Mouse (Mus musculus) right cerebral cortex, postnatal 36 days (tissue): ENCODE results near the gene Celf6.

Experiments used
- DNase-seq, 2 experiments: peaks; one replicate each; pipeline ENCODE4 v3.0.0; 2022; ENCODE audit warnings: low spot score in 2 of 2, mixed read lengths in 1 of 2

The Celf6 gene

GRCm38 (mm10) chr9:59584871-59585308 lies 7.2 kb downstream of the Celf6 start:
- DNase-seq, result peak; percentile 61 to 82

DNA sequence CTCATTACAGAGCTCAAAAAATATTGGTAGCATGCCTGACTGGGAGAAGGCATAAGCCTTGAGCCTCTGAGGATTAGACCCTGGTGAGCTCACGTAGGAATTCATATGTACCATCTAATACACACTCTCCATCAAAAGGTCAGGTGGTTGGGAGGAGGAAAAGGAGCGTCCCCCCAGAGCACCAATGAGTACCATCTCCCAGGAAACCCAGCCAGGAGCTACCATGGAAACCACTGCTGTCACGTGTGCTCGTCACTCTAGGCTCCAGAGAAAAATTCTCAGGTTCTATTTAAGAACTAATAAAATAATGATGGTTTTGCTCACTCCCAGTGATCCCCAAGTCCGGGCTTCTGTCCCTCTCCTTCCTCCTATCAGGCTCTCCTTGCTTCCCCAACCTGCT lies 10.5 kb downstream of the Celf6 start:
- peak in 1 of 2 experiments; percentile 17 for DNase-seq

- peak; percentile 80 to 88 for DNase-seq
These were observed 11.3 kb downstream of the Celf6 start for GRCm38 (mm10) chr9:59588710-59589671.

- peak; percentile 55 to 71 for DNase-seq
These were observed 12.2 kb downstream of the Celf6 start for GRCm38 (mm10) chr9:59589703-59590439.

DNA sequence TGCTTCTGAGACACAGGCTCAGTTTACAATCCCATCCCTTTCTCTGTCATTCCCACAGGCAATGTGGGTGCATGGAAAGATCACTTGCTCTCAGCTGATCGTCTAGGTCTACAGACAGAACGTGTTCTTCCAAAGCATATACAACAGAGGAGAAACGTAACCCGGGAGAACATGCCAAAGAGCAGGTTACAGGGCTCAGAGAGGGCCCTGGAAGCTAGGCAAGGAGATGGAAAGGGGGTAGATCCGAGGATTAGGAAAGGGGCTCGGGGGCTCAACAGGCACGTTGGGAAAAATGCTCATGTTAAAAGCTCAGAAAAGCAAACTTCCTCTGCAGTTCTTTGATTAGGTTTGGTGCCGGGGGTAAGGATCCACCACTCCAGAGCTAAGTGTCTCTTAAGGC lies 23.9 kb downstream of the Celf6 start:
- no peak for DNase-seq

- DNase-seq, result no peak
These were observed 28.2 kb downstream of the Celf6 start for GRCm38 (mm10) chr9:59605967-59606366.

- DNase-seq, result no peak
These were observed 33.2 kb downstream of the Celf6 start for GRCm38 (mm10) chr9:59610950-59611349.

DNA sequence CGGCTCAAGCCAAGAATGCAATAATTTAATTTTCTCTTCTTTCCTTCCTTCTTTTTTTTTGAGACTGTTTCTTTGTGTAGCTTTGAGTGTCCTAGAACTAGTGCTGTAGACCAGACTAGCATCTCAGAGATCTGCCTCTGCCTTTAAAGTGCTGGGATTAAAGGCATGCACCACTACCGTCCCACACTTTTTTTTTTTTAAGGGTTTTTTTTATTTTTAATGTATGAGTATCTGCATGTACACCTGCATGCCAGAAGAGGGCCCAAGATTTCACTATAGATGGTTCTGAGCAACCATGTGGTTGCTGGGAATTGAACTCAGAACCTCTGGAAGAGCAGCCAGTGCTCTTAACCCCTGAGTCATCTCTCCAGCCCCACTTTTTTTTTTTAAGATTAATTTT lies 38.1 kb downstream of the Celf6 start:
- DNase-seq, result no peak

DNA sequence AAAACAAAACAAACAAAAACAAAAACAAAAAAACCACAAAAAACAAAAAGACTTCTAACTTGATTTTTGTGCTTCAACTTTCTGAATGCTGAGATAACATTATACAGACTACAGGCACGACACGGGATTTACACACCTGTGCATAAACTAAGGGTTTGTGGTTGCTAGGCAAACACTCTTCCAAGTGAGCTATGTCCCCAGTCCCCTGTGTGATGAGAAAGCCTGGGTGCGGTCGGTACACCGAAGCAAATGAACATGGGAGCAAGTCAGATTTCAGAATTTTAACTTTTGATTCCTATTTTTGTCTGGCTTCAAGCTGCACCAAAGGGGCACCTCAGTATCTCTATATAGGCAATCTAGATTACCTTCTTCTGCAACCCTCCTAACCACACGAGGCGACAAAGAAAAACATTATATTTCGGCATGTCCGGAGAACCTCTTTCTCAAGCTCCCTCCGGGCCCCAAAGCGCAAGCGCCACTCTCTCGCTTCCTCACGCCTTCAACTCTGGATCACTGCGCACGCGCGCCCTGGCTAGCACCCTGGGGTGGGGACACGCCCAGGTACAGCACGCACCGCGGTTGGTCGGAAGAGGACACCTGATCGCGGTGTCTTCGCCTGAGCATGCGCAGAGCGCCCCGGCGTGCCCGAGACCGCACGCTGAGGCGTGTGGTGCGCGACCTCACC lies 39.0 kb downstream of the Celf6 start, which contains the start of gene Parp6:
Gene Parp6, plus strand, starts transcription at position 663 of the 685 bp plus-strand sequence.
- DNase-seq, result peak; percentile 99 to 100

- DNase-seq, result no peak
These were observed 39.7 kb downstream of the Celf6 start for GRCm38 (mm10) chr9:59617307-59617973.

DNA sequence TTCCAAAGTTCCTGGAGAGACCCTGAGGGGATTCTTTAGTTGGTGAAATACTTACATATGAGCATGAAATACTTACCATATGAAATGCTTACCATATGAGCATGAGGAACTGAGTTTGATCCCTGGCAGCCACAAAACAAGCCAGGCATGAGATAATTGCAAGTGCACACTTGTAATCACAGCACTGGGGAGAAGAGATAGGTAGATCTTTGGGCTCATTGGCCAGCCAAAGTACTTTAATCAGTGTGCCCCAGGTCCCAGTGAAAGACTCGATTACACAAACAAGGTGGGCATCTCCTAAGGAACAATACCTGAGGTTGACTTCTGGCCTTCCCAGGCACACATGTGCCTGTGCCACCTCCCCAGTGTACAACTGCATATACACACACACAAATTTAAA lies 60.7 kb downstream of the Celf6 start:
- no peak for DNase-seq

GRCm38 (mm10) chr9:59639936-59640335 lies 62.2 kb downstream of the Celf6 start:
- DNase-seq, result no peak

DNA sequence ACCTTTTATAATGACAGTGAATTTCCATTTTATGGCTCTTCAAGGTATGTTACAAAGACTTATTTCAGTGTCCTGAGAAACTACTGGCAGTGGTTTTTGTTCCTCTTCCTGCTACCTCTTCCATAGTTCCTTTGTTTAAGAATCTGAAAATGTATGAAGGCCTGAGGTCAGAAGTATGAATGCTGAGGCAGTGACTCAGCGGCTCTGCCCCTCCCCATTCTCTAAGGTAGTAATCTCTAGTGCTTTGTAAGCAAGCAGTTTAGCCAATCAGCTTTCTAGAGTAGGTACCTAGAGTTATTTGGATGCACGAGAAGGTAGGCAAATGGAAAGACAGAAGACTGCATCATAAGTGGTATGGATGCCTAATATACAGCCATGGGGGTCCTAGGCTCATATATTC lies 63.6 kb downstream of the Celf6 start:
- DNase-seq, result no peak

DNA sequence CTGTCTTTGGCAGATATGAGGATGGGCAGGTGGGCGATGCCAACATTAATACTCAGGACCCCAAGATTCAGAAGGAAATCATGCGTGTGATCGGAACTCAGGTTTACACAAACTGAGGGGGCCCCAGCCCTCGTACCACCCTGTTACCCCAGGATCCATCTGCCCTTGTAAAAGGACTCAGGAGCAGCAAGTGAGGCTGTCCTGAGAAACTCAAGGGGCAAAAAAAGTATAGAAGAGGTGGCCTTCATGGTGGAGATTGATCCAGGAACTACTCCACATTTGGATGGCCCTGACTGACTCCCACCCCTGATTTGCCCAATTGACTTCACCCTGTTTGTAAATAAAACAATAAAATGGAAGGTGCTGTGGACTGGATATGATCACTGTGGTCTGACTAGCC lies 72.2 kb downstream of the Celf6 start:
- DNase-seq, result no peak

DNA sequence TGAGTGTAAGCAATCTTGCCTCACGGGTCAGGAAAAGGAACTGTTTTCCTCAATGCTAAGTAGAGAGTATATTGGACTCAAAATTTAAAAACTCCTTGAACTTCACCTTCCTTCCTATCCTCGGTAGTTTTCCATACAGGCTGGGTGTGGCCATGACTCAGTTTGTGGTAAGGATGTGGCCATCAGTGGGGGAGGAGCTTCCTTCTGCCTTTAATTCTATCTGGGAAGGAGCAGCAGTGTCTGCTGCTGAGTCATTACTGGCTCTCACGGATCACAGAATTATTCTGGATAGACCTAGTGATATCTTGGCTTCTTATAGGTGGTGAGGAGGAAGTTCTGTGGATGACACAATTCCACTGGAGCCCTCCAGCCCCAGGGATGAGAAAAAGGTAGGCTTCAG lies 75.7 kb downstream of the Celf6 start:
- DNase-seq, result no peak

DNA sequence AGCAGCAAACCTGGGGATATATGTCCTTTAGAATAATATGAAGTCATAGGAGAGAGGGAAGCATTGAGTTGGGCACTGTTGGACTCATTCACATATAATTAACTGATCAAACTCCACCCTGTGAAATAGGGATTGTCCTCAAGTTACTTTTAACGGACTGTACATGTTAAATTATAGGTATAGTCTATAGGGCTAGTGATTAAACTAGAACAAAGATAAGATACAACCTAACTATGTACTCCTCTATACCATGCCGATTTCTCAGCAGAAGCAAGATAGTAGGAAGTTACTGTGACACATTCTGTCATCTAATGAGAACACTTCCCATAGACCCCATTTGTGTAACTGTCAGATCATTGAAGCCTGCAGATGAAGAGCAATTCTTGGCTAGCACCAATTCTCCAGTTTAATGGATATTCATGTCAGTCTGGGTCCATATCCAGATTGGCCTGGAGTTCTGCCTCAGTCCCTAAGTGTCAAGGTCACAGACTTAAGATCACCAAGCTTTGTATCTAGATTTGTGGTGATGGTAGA lies 76.8 kb downstream of the Celf6 start:
- no peak for DNase-seq

- peak; percentile 95 to 96 for DNase-seq
These were observed 78.4 kb downstream of the Celf6 start, which contains the start of gene Pkm for GRCm38 (mm10) chr9:59655958-59656634. TSS of gene Pkm (plus strand) at chr9:59656368.
